Mouse (Mus musculus): Measurements from ENCODE around the gene Eno1.

The Eno1 gene

GRCm38 (mm10) chr4:150226818-150227688, 9.5 kb upstream of the Eno1 start:
- peak; percentile 64 for DNase-seq (ENCODE audit: low spot score)

DNA sequence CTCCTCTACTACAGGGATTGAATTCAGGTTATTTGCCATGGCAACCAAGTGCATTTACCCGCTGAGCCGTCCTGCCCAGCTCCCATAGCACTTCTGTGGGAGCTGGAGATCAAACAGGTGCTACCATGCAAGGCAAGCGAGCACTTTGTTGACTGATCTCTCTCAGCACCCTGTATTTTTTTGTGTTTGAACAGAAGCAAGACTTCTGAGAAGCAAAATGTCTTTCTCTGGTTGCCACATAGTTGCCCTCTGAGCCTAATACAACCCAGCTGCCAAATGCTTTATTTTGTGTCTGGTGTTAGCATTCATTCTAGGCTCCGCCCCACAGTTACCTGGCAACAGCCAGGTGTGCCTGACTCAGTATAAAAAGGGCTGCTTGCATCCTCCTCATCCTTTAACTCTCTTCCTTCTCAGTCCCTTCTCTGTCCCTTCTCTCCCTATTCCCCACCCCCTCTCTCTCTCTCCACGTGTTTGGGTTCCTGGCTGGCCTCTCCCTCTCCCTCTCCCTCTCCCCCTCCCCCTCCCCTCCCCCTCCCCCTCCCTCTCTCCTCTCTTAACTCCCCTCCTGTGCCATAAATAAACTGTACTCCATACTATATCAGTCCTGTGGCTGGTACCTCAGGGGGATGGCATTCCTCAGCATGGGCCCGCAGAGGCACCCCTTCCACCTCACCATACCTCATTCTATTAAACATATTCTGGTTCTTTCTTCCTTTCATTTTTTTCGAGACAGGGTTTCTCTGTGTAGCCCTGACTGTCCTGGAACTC, 7.8 kb upstream of the Eno1 start:
- DNase-seq (ENCODE audit: low spot score), result no peak

DNA sequence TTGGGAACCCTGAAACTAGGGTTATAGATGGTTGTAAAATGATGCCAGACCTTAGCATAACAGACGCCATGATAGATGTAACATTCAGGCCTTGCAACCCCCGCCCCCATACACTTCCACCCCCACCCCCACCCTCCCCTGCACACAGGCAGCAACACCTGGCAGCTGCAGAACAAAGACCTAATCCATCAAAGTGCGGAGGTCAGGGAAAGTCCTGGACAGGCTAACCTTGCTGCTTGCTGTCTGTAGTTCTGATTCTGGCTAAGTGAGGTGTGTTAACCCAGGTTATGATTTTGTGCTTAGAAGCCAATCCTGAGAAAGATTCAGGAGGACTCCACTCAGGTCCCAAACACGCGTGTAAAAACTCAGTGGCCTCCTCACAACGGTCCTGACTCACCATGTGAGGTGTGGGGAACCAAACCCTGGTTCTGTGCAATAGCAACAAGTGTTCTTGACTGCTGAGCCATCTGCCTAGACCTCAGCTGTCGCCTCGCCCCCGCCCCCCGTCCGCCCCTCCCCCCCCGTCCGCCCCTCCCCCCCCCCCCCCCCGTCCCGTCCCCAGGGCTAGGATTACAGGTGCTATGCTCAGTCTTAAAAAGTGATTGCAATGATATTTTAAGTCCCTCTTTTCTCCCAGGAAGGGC, 6.7 kb upstream of the Eno1 start:
- no peak for DNase-seq (ENCODE audit: low spot score)

DNA sequence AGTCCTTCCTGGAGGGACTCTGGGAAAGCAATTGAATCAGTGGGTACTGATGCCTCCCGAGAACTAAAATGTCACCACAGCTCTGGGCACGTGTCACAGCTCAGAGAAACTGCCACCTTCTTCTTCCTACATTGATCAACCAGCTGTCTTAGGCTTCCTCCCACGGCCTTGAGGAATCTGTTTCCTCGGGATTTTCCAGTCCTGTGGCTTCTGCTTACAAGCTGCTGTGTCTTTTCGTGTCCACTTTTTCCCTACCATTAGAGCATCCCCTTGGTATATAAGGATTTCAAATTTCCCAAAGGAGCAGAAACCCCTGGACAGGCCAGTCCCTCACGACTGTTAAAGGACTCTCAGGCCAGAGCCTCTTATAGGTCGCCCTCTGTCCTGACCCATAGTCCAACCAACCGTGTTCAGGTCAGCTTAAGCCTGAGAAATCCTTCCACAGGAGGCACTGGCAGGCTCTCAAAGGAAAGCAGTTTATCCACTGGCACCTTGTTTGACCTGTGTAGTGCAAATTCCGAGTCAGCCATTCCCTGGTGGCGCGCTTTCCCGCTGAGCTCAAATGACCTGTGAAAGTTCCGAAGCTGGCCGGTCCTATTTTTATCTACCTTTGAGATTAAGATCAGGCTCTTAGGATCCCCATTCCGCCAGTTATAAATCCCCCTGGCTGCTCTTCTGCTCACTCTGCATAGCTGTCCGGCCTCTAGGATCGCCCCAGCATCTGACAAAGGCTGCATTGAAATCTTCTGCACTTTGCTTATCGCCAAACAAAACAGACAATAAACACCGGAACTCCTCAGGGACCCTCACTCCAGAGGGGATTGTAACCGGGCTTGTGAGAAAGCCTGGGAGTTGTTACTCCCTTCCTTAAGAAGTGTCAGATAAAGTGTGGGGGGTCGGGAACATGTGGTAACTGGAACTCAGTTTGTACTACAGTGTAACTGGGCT, 5.8 kb upstream of the Eno1 start:
- DNase-seq (ENCODE audit: low spot score), result no peak

DNA sequence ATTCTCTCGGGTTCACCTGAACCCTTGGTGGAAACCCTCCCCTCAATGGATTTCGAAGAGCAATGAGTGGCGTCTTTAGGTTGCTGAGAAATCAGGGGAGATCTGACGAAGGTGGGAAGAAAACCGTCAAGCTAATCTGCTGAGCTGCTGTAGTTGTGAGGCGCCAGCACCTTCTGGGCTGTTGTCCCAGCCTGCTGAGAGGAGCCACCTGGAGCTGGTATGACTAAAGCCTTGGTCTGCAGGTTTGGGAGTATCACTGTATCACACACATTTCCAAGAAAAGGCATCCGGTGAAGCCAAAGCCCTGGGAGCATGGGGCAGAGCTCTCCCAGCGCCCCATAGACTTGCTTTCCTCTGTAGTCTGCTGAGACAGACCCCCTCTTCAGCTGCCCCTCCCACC, 4.7 kb upstream of the Eno1 start:
- no peak for DNase-seq (ENCODE audit: low spot score)

- peak; percentile 17 for DNase-seq (ENCODE audit: low spot score)
These were observed 1.8 kb upstream of the Eno1 start for GRCm38 (mm10) chr4:150234599-150235327.

- no peak for DNase-seq (ENCODE audit: low spot score)
These were observed 936 bp upstream of the Eno1 start for GRCm38 (mm10) chr4:150235585-150235984.

- DNase-seq (ENCODE audit: low spot score), result no peak
These were observed 490 bp upstream of the Eno1 start for GRCm38 (mm10) chr4:150236031-150236430.

GRCm38 (mm10) chr4:150237636-150238361, 1.3 kb downstream of the Eno1 start:
- peak; percentile 24 for DNase-seq (ENCODE audit: low spot score)

- DNase-seq (ENCODE audit: low spot score), result peak; percentile 54
These were observed 2.0 kb downstream of the Eno1 start for GRCm38 (mm10) chr4:150238433-150239086.

DNA sequence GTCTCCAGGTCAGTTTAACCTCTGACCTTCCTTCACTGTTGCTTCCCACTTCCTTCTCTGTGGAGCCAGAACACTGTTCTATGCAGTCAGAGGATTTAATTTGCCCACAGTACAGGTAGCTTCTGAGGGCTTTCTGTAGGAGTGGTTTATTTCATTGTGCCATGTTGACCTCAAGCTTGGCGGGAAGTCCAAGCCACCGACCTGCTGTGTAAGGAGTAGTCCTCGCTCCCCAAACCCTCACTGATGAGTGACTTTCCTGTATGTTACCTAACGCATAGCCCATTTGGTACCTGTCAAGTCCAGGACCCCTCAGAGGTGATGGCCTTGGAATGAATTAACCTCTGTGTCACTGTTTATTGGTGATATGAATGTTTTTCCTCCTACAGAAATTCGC, 2.6 kb downstream of the Eno1 start:
- no peak for DNase-seq (ENCODE audit: low spot score)

DNA sequence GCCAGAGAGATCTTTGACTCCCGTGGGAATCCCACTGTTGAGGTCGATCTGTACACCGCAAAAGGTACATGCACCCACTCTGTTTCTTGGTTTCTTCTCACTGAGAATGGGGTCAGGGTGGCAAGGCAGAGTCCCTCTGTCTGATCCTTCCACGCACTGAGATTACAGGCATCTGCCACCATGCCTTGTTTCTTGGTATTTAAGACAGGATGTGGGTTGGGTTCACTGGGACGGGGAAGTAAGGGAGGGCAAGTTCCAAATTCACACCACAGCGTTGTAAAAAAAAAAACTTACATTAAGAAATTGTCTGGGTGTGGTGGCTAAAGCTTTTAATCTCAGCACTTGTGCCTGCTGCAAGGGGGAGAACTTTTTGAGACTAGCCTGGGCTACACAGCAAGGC, 3.0 kb downstream of the Eno1 start:
- no peak for DNase-seq (ENCODE audit: low spot score)

DNA sequence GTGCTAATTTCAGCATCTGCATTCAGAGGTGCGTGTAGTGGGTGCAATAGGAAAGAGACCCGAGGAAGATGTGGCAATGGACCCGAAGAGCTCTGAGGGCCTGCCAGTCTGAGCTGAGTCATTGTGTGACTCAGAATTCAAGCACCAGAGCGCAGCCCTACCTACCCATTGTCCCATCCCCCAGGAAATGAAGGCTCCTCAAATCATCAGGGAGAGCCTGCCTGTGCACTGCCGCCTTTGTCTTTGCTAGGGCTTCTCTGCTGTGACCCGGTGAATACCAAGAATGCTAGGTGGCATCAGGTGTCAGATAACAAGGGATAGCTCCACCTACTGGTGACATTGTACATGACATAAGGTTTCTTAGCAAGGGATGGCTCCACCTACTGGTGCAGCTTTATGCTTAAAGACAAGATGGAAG, 3.4 kb downstream of the Eno1 start:
- DNase-seq (ENCODE audit: low spot score), result peak; percentile 88

- DNase-seq (ENCODE audit: low spot score), result no peak
These were observed 3.9 kb downstream of the Eno1 start for GRCm38 (mm10) chr4:150240381-150240886.

- no peak for DNase-seq (ENCODE audit: low spot score)
These were observed 5.2 kb downstream of the Eno1 start for GRCm38 (mm10) chr4:150241708-150242107.

- no peak for DNase-seq (ENCODE audit: low spot score)
These were observed 6.2 kb downstream of the Eno1 start for GRCm38 (mm10) chr4:150242745-150243144.

GRCm38 (mm10) chr4:150245876-150246275, 9.4 kb downstream of the Eno1 start:
- DNase-seq (ENCODE audit: low spot score), result no peak

DNA sequence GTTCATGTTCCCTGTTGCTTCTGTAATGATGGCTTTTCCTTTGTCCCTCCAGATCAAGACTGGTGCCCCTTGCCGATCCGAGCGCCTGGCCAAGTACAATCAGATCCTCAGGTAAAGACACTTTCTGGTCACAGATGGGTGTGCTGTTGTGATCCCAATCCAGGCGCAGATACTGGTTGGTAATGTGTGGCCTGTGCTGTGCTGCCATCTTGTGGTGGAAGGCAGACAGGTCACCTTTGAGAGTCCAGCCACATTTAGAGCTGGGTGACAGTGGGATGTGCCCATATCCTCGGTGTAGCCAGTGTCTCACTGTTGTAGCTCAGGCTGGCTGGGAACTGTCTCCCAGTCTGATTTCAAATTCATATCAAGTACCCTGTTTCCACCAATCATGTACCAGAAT, 11.5 kb downstream of the Eno1 start:
- DNase-seq (ENCODE audit: low spot score), result peak; percentile 80

DNA sequence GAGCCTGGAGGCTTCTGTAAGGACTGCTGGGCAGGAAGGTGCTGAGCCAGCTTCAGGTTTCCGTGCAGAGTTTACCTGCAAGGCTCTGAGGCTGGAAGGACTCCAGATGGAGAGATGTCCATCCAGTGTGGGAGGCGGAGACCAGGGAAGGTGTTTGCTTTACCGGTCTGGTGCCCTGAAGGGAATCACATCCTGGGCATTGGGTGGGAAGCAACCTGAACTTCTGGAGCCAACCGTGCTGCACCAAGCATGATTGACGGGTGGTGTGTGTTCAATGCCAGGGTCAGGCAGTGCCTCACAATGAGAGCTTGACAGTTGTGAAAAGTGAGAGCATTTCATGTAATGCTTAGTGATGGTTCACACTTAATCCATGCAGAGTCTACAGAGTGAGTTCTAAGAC, 12.4 kb downstream of the Eno1 start:
- no peak for DNase-seq (ENCODE audit: low spot score)
